Mouse (Mus musculus): ENCODE results near the gene Fut11. TPM values are rescaled to one million over a fixed set of nuclear protein-coding genes. Genes with fewer than 3 reads are reported as not detected.

Gene Fut11
- total and polyA plus RNA-seq, 2 experiments from 2014 or later = 17.9 to 20.7 TPM

DNA sequence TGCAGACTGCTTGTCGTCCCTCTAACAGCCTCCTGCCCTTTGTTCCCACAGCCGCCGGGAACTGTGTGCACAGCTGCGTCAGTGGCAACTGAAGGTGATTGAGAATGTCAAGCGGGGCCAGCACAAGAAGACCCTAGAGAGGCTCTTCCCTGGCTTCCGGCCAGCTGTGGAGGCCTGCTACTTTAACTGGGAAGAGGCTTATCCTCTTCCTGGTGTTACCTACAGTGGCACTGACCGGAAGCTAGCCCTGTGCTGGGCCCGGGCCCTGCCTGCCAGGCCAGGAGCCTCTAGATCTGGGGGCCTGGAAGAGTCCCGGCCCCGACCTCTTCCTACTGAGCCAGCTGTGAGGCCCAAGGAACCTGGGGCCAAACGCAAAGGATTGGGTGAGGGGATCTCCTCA lies 19.1 kb downstream of the Fut11 start:
- TF ChIP-seq CTCF (IDR thresholded peaks at IDR 0.05; ENCODE audit: low read depth) = no peak
- peaks cover 81% of the 10 kb centered on the region for H3K36me3 ChIP-seq (ENCODE audit: insufficient read depth)
- H3K4me2 ChIP-seq (ENCODE audit: low read depth) = no peak overlapping the region
- ATAC-seq (no peak), DNase-seq (no peak)
- H3K9ac ChIP-seq = no peak overlapping the region
- no peak overlapping the region for H3K4me3 ChIP-seq (ENCODE audit: low read depth, low read length)
- H3K27ac ChIP-seq (ENCODE audit: low read depth, low read length) = no peak overlapping the region
- H3K4me1 ChIP-seq (ENCODE audit: insufficient read depth) = peaks cover 4% of the 10 kb centered on the region
- no peaks in the 10 kb centered on the region for H3K9me3 ChIP-seq (ENCODE audit: low read length)
- 83% methylated on average over 11 of the region's 11 CpGs for WGBS
- no peaks in the 10 kb centered on the region for H3K27me3 ChIP-seq (ENCODE audit: insufficient read depth, low read length)

DNA sequence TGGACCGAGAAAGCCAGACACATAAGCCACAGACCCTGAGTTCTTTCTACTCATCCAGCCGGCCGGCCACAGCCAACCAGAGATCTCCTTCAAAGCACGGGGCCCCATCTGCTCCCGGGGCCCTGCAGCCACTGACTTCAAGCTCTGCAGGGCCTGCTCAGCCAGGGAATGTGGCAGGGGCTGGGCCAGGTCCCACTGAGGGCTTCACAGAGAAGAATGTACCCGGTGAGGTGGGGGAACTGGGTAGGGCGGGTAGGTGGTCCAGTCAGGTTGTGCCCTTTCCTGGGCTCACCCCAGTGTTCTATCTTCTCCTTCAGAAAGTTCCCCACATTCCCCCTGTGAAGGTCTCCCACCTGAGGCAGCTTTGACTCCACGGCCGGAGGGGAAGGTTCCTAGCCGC lies 23.7 kb downstream of the Fut11 start:
- no peak for DNase-seq
- no peak for TF ChIP-seq CTCF (IDR thresholded peaks at IDR 0.05; ENCODE audit: low read depth)
- 90% methylated on average over 10 of the region's 10 CpGs for WGBS
- ATAC-seq = no peak
- Histone ChIP-seq H3K4me1 (ENCODE audit: insufficient read depth) (no peaks in the 10 kb centered on the region), H3K27me3 (ENCODE audit: insufficient read depth, low read length) (no peaks in the 10 kb centered on the region), H3K4me3 (ENCODE audit: low read depth, low read length) (no peak overlapping the region), H3K27ac (ENCODE audit: low read depth, low read length) (no peak overlapping the region), H3K36me3 (ENCODE audit: insufficient read depth) (peaks cover 99% of the 10 kb centered on the region), H3K9me3 (ENCODE audit: low read length) (no peaks in the 10 kb centered on the region), H3K9ac (no peak overlapping the region), H3K4me2 (ENCODE audit: low read depth) (no peak overlapping the region)

DNA sequence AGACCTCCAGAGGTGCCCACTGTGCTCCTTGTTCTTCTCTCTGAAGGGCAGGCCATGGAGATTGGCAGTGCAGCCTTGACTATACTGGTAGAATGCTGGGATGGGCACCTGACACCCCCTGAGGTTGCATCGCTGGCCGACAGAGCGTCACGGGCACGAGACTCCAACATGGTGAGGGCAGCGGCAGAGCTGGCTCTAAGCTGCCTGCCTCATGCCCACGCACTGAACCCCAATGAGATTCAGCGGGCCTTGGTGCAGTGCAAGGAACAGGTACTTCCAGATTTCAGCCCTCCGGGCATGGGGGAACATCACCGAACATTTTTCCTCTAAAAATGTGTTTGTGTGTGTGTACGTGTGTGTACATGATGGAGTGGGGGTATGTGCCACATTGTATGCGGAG lies 25.0 kb downstream of the Fut11 start:
- Histone ChIP-seq H3K4me1 (ENCODE audit: insufficient read depth) (no peaks in the 10 kb centered on the region), H3K9ac (no peak overlapping the region), H3K27me3 (ENCODE audit: insufficient read depth, low read length) (no peaks in the 10 kb centered on the region), H3K9me3 (ENCODE audit: low read length) (no peaks in the 10 kb centered on the region), H3K4me3 (ENCODE audit: low read depth, low read length) (no peak overlapping the region), H3K4me2 (ENCODE audit: low read depth) (no peak overlapping the region), H3K36me3 (ENCODE audit: insufficient read depth) (peaks cover 98% of the 10 kb centered on the region), H3K27ac (ENCODE audit: low read depth, low read length) (no peak overlapping the region)
- DNase-seq = no peak
- WGBS = 95% methylated on average over 12 of the region's 12 CpGs
- no peak for TF ChIP-seq CTCF (IDR thresholded peaks at IDR 0.05; ENCODE audit: low read depth)
- no peak for ATAC-seq

DNA sequence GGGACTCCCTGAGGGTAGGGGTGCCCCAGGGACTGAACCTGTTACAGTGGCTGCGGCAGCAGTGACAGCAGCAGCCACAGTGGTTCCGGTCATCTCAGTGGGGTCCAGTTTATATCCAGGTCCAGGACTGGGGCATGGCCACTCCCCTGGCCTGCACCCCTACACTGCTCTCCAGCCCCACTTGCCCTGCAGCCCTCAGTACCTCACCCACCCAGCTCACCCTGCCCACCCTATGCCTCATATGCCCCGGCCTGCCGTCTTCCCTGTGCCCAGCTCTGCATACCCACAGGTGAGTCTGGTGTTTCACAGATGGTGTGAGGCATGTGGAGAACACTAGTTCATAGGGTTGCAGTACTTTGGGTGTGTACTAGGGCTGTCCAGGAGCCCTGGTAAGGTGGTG lies 26.6 kb downstream of the Fut11 start:
- 87% methylated on average over 4 of the region's 4 CpGs for WGBS
- Histone ChIP-seq H3K27ac (ENCODE audit: low read depth, low read length) (no peak overlapping the region), H3K4me3 (ENCODE audit: low read depth, low read length) (no peak overlapping the region), H3K9me3 (ENCODE audit: low read length) (no peaks in the 10 kb centered on the region), H3K4me2 (ENCODE audit: low read depth) (no peak overlapping the region), H3K36me3 (ENCODE audit: insufficient read depth) (peaks cover 98% of the 10 kb centered on the region), H3K4me1 (ENCODE audit: insufficient read depth) (no peaks in the 10 kb centered on the region), H3K9ac (no peak overlapping the region), H3K27me3 (ENCODE audit: insufficient read depth, low read length) (no peaks in the 10 kb centered on the region)
- DNase-seq = no peak
- TF ChIP-seq CTCF (IDR thresholded peaks at IDR 0.05; ENCODE audit: low read depth) = no peak
- ATAC-seq = no peak; the same call in 1 of the 2 replicates

DNA sequence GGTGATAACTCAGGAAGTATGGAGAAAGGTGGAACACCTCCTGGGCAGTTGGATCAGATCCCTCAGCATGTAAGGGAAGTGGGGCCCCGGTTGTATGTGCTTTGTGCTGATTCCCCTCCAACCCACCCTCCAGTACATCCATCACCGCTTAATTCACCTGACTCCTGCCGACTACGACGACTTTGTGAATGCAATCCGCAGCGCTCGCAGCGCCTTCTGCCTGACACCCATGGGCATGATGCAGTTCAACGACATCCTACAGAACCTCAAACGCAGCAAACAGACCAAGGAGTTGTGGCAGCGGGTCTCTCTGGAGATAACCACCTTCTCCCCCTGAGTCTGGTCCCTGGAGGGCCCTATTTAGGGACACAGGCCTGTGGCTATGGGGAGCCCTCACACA lies 28.2 kb downstream of the Fut11 start:
- no peaks in the 10 kb centered on the region for H3K9me3 ChIP-seq (ENCODE audit: low read length)
- H3K4me1 ChIP-seq (ENCODE audit: insufficient read depth) = no peaks in the 10 kb centered on the region
- H3K9ac ChIP-seq = no peak overlapping the region
- WGBS = 91% methylated on average over 12 of the region's 12 CpGs
- H3K27me3 ChIP-seq (ENCODE audit: insufficient read depth, low read length) = no peaks in the 10 kb centered on the region
- peaks cover 96% of the 10 kb centered on the region for H3K36me3 ChIP-seq (ENCODE audit: insufficient read depth)
- ATAC-seq = no peak
- TF ChIP-seq CTCF (IDR thresholded peaks at IDR 0.05; ENCODE audit: low read depth) = no peak
- H3K27ac ChIP-seq (ENCODE audit: low read depth, low read length) = no peak overlapping the region
- no peak overlapping the region for H3K4me2 ChIP-seq (ENCODE audit: low read depth)
- H3K4me3 ChIP-seq (ENCODE audit: low read depth, low read length) = no peak overlapping the region
- no peak for DNase-seq

DNA sequence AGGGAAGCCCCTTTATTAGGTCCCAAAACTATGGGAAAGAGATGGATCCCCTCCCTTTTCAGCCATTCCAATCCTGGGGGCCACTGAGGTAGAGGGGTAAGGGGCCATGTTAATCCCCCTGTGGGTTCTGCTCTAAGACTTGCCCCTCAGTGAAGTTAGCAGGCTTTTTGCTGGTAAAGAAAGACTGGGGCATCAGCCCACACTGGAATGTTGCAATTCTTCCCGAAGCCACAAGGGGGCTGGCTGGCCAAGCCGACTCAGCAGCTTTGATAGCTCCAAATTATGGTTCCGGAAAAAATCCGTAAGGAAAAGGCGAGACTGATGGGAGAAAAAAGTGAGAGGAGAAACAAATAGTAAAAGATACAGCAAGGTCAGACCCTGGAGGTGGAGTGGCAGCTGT lies 29.3 kb downstream of the Fut11 start:
- 9% methylated on average over 5 of the region's 5 CpGs for WGBS
- ATAC-seq = peak; percentile 66
- peaks cover 96% of the 10 kb centered on the region for H3K36me3 ChIP-seq (ENCODE audit: insufficient read depth)

DNA sequence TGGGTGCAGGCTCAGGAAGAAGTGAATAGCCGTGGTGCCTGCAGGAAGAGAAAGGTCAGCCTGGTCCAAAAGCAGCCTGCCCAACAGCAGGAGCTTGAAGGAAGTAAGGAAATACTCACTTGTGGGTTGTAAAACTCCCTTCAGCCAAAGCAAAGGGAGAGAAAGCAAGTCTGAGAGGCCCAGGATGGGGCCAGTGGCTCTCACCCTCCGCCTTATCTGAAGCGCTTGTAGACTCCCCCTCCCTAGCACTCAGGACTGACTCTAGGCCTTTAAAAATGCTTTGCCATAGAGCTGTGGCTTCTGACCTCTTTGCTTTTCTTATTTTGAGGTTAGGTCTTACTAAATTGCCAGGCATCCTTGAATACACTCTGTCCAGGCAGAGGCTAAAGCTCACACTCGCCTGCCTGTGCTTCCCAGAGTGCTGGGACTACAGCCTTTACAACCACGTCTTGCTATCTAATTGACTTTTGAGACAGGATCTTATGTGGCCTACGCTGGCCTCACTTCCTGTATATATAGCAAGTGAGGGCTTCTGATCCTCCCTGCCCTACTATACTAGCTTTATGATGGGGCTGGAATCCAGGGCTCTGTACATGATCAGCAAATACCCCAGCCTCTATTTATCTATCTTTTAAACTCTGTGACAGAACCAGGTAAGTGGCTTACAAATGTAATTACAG lies 31.0 kb downstream of the Fut11 start:
- H3K9me3 ChIP-seq (ENCODE audit: low read length) = no peaks in the 10 kb centered on the region

More for the DNA sequence above, 29.3 kb downstream of the Fut11 start:
- no peak overlapping the region for H3K9ac ChIP-seq
- no peak overlapping the region for H3K4me3 ChIP-seq (ENCODE audit: low read depth, low read length)
- peak; percentile 84 for DNase-seq
- H3K27me3 ChIP-seq (ENCODE audit: insufficient read depth, low read length) = no peaks in the 10 kb centered on the region
- H3K4me2 ChIP-seq (ENCODE audit: low read depth) = no peak overlapping the region
- H3K4me1 ChIP-seq (ENCODE audit: insufficient read depth) = no peaks in the 10 kb centered on the region
- no peak overlapping the region for H3K27ac ChIP-seq (ENCODE audit: low read depth, low read length)
- peak; percentile 86 for TF ChIP-seq CTCF (IDR thresholded peaks at IDR 0.05; ENCODE audit: low read depth)
- no peaks in the 10 kb centered on the region for H3K9me3 ChIP-seq (ENCODE audit: low read length)

More for the DNA sequence above, 31.0 kb downstream of the Fut11 start:
- H3K36me3 ChIP-seq (ENCODE audit: insufficient read depth) = peaks cover 90% of the 10 kb centered on the region
- no peak for ATAC-seq
- H3K27me3 ChIP-seq (ENCODE audit: insufficient read depth, low read length) = no peaks in the 10 kb centered on the region
- no peak overlapping the region for H3K27ac ChIP-seq (ENCODE audit: low read depth, low read length)
- H3K9ac ChIP-seq = no peak overlapping the region
- H3K4me1 ChIP-seq (ENCODE audit: insufficient read depth) = no peaks in the 10 kb centered on the region
- H3K4me3 ChIP-seq (ENCODE audit: low read depth, low read length) = no peak overlapping the region
- no peak overlapping the region for H3K4me2 ChIP-seq (ENCODE audit: low read depth)
- 89% methylated on average over 6 of the region's 6 CpGs for WGBS
- TF ChIP-seq CTCF (IDR thresholded peaks at IDR 0.05; ENCODE audit: low read depth) = no peak
- DNase-seq = no peak
